Mouse (Mus musculus): ENCODE measurements around the gene Gdpgp1. TPM values are rescaled to one million over a fixed set of nuclear protein-coding genes. Genes with fewer than 3 reads are reported as not detected.

The Gdpgp1 gene
- polyA plus RNA-seq (2014; fragmentation: Illumina TruSeq; extraction: RNeasy Lipid Tissue Mini Kit (QIAGEN cat#74804); ENCODE audit: low read depth, low replicate concordance) = 0.91 TPM

DNA sequence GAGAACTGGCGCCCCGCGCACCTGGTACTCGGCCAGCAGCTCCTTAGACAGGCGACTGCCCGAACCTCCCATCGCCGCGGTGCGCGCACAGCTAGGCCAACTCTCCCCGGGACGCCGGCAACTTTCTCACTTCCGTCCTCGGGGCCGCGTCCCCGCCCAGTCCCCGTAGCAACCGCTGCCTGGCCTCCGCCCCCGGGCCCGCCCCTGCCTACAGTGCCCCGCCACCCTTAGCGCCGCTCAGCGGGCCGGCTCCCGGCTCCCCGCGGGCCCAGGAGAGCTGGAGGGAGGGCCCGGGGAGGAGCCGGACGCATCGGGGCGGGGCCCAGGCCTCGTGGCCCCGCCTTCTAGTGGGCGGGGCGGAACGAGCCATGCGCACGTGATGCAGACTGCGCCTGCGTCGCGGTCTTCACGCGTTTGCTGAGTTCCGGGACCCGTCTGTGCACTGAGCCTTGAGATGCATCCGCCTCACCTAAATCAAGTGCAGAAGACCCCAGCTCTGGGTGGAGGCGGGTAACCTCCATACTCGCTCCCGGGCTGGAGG lies at the start of gene Gdpgp1, which contains the start of gene Cib1:
TSS of gene Gdpgp1 (plus strand) at position 377 of the 541 bp plus-strand sequence.
TSS of gene Cib1 (minus strand) at position 325 of the 541 bp plus-strand sequence.

DNA sequence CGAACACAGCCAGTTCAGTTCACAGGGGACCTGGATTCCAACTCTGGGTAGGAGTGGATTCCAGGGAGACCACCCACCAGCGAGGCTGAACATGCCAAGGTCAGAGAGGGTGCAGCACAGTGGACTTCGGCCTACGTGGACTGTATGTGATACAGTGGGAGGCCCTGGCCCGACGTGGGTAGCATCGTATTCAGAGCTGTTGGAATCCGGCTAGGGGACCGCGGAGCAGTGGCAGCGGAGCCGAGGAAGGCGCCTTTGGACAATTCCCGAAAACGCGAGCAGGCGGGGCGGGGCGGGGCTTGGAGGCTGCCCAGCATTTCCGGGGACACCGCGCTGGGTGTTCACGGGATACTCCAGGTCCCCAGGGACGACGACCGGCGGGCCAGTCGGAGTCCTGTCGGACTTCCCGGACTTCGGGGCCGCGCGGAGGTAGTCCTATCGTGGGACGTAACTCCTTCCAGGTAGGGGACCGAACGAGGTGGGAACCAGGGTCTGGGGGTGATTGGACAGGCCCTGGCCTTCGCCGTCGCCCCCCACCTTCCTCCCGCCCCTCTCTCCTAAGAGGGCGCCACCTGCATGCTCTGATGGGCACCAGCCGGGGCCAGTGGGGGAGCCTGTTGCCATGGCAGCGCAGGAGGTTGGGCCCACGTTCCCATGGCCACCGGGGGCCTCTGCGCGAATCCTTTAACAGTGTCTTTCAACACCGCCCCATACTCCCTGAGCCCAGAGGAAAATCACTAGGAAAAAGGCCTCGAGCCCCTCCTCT lies 46.0 kb upstream of the Gdpgp1 start, which contains the start of gene Sema4b:
TSS of gene Sema4b (plus strand) at position 311 of the 766 bp plus-strand sequence.

GRCm38 (mm10) chr7:80246148-80246721 lies 13.6 kb downstream of the Gdpgp1 start, which contains the start of gene Ttll13:
Ttll13 (plus strand) TSS chr7:80246376.

GRCm38 (mm10) chr7:80260625-80261371 lies 28.1 kb downstream of the Gdpgp1 start, which contains the start of gene Ngrn:
Ngrn (plus strand) TSS chr7:80261215.

DNA sequence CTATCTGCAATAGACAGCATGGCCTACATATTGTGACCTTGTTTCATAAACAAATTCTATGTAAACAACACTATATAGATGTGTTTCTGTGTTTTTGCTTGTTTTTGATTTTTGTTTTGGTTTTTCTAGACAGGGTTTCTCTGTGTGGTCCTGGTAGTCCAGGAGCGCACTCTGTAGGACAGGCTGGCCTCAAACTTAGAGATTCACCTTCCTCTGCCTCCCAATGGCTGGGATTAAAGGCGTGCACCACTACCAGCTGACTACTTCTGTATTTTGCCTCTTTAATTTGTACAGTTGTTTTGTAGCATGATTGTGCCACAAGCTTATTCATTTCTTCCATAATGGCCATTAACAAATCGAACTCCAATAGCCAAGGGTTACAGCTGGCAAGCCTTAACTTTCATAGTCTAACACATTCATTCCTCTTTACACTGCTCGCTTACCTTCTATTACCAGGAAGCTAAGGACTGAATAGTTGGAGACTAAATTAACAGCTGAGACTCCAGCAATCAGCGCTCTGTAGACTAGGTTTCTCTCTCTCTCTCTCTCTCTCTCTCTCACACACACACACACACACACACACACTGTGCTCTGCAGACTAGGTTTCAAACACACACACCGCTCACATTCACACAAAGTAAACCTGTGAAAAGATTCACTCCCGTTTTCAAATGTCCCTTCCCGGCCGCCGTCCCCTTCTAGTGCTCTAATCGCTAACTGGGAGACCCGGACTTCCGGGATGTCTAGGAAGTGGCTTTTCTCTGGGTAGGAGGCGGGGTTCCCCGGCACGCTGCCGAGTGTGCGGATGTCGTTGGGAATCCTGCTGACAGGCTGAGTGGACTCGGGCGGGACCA lies 36.5 kb downstream of the Gdpgp1 start, which contains the start of gene Vps33b:
TSS of gene Vps33b (plus strand) at position 753 of the 854 bp plus-strand sequence.

Other genes starting within 250 kb of the Gdpgp1 start
- gene Zfp710, start 208.1 kb upstream of the Gdpgp1 start, polyA plus RNA-seq (2014; fragmentation: Illumina TruSeq; extraction: RNeasy Lipid Tissue Mini Kit (QIAGEN cat#74804); ENCODE audit: low read depth, low replicate concordance) = 0.24 TPM
- 0.85 TPM for gene Idh2, start 117.5 kb upstream of the Gdpgp1 start, polyA plus RNA-seq (2014; fragmentation: Illumina TruSeq; extraction: RNeasy Lipid Tissue Mini Kit (QIAGEN cat#74804); ENCODE audit: low read depth, low replicate concordance)
- 0.67 TPM for gene Sema4b, start 46.0 kb upstream of the Gdpgp1 start, polyA plus RNA-seq (2014; fragmentation: Illumina TruSeq; extraction: RNeasy Lipid Tissue Mini Kit (QIAGEN cat#74804); ENCODE audit: low read depth, low replicate concordance)
- gene Cib1, start 52 bp upstream of the Gdpgp1 start, polyA plus RNA-seq (2014; fragmentation: Illumina TruSeq; extraction: RNeasy Lipid Tissue Mini Kit (QIAGEN cat#74804); ENCODE audit: low read depth, low replicate concordance) = 49.1 TPM
- gene Ttll13, start 13.5 kb downstream of the Gdpgp1 start, polyA plus RNA-seq (2014; fragmentation: Illumina TruSeq; extraction: RNeasy Lipid Tissue Mini Kit (QIAGEN cat#74804); ENCODE audit: low read depth, low replicate concordance) = 226 TPM
- 5.7 TPM for gene Ngrn, start 28.4 kb downstream of the Gdpgp1 start, polyA plus RNA-seq (2014; fragmentation: Illumina TruSeq; extraction: RNeasy Lipid Tissue Mini Kit (QIAGEN cat#74804); ENCODE audit: low read depth, low replicate concordance)
- 4.8 TPM for gene Vps33b, start 36.8 kb downstream of the Gdpgp1 start, polyA plus RNA-seq (2014; fragmentation: Illumina TruSeq; extraction: RNeasy Lipid Tissue Mini Kit (QIAGEN cat#74804); ENCODE audit: low read depth, low replicate concordance)
- 157 TPM for gene Prc1, start 61.6 kb downstream of the Gdpgp1 start, polyA plus RNA-seq (2014; fragmentation: Illumina TruSeq; extraction: RNeasy Lipid Tissue Mini Kit (QIAGEN cat#74804); ENCODE audit: low read depth, low replicate concordance)
- gene Rccd1, start 91.6 kb downstream of the Gdpgp1 start, polyA plus RNA-seq (2014; fragmentation: Illumina TruSeq; extraction: RNeasy Lipid Tissue Mini Kit (QIAGEN cat#74804); ENCODE audit: low read depth, low replicate concordance) = 4.5 TPM
- gene Unc45a, start 108.1 kb downstream of the Gdpgp1 start, polyA plus RNA-seq (2014; fragmentation: Illumina TruSeq; extraction: RNeasy Lipid Tissue Mini Kit (QIAGEN cat#74804); ENCODE audit: low read depth, low replicate concordance) = 1.2 TPM
- gene Hddc3, start 110.2 kb downstream of the Gdpgp1 start, polyA plus RNA-seq (2014; fragmentation: Illumina TruSeq; extraction: RNeasy Lipid Tissue Mini Kit (QIAGEN cat#74804); ENCODE audit: low read depth, low replicate concordance) = 5.7 TPM
- 14.6 TPM for gene Man2a2, start 138.5 kb downstream of the Gdpgp1 start, polyA plus RNA-seq (2014; fragmentation: Illumina TruSeq; extraction: RNeasy Lipid Tissue Mini Kit (QIAGEN cat#74804); ENCODE audit: low read depth, low replicate concordance)
- gene Fes, start 155.1 kb downstream of the Gdpgp1 start, polyA plus RNA-seq (2014; fragmentation: Illumina TruSeq; extraction: RNeasy Lipid Tissue Mini Kit (QIAGEN cat#74804); ENCODE audit: low read depth, low replicate concordance) = not detected
- 0.48 TPM for gene Furin, start 172.6 kb downstream of the Gdpgp1 start, polyA plus RNA-seq (2014; fragmentation: Illumina TruSeq; extraction: RNeasy Lipid Tissue Mini Kit (QIAGEN cat#74804); ENCODE audit: low read depth, low replicate concordance)

All from testis, adult 10 weeks (tissue).